Mouse (Mus musculus): ENCODE results near the gene B830017H08Rik.

Gene B830017H08Rik

DNA sequence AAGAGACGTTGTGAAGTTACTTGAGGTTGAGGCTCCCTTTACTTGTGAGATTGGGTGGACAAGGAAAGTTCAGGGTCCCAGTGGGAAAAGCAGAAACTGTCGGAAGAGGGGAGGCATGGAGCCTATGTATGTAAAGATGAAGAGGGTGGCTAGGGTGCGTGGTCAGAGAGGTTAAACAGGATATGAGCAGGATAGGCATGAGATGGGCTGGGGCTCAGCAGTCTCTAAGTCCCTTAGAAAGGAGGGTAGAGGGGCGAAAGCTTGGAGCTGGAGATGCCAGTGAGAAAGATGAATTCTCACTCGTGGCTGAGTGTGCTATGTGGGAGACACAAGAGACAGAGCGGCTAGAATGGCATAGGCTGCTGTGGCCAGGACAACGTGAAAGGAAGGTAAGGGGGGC, at the start of gene B830017H08Rik:
B830017H08Rik (plus strand) TSS at position 301 of the 400 bp plus-strand sequence.
- DNase-seq (ENCODE audit: low spot score), result no peak

DNA sequence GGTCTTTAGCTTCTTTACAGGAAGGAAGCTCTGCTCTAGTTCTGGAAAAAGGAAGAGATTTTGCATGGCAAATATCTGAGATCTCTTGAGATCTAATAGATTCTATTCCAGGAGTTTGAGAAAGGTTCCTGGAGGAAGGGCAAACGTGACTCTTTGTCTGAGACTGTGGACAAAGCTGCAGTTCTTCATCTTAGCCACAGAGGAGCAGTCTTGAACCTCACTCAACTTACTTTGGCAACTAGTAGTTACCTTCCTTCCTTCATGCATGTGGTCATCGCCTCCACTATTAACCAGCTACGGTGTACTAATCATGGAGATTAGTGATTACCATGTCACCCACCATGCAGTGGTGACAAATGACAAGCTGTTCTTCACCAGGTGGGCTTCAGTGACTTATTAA, 47.6 kb upstream of the B830017H08Rik start:
- no peak for DNase-seq (ENCODE audit: low spot score)

DNA sequence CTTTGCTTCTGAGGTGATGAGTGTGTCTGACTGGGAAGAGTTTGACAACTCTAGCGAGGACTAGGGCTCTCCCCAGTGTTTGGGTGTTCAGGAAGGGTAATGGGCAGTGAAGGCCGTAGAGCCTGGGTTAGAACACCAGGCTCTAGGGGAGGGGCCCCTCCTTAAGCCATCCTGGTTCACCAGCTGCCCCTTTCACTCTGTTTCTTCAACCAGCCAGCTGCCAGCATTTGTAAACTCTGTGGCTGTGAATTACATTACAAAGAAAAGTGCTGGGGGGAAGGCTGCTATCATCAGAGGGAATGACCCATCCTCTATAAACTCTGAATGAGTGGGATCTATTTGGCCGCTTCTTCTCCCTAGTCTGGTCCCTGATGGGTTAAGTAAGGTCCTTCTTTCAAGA, 40.2 kb upstream of the B830017H08Rik start:
- no peak for DNase-seq (ENCODE audit: low spot score)

DNA sequence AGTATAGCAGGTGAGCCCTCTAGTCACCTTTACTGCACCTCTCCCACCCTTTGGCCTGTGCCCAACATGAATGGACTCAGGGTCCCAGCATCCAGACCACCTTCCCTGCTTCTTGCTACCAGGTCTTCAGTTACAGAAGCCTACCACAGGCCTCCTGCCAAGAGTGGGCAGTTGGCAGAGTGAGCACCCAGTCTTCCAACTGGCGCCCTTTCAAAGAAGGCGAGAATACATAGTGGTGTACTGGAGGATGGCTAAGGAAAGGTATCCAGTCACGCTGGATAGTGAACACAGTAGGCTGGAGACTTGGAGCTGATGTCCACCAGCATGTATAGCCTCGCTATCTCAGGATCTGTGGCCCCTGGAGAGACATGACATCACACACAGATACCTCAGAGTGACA, 38.9 kb upstream of the B830017H08Rik start:
- DNase-seq (ENCODE audit: low spot score), result no peak

DNA sequence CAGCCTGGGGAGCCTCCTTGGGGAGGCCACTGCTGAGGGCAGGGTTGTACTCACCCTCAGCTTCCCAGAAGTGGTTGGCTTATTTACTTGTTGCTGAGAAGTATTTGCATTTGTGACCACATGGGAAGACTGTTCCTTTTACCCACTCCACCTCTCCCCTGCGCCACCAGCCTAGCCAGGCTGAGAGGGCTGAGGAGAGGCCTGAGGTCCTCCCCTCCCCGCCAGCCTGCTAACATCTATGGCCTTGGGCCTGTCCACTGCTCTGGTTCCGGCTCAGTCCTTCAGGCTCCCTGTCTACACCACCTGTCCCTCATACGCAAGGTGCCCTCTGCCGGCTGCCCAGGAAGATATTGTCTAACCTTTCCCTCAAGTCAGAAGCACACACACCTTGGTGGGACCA, 37.3 kb upstream of the B830017H08Rik start:
- DNase-seq (ENCODE audit: low spot score), result no peak

DNA sequence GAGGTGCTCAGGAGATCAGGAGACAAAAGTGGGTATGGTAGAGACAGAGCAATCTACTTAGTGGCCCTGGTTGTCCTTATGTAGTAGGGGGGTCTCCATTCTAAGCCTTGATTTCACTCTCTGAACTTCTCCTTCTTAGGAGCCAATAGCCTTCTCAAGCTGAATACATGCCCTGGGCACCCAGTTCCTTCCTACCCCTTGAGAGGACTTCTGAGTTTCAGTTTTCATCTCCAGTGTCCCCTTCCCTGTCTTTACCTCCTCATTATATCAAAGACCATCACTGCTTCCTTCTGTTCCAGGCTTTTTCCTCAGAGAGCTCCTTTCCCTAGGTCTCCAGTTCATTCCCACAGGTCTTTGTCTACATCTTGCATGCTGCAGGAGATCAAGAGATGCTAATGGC, 36.4 kb upstream of the B830017H08Rik start:
- no peak for DNase-seq (ENCODE audit: low spot score)

DNA sequence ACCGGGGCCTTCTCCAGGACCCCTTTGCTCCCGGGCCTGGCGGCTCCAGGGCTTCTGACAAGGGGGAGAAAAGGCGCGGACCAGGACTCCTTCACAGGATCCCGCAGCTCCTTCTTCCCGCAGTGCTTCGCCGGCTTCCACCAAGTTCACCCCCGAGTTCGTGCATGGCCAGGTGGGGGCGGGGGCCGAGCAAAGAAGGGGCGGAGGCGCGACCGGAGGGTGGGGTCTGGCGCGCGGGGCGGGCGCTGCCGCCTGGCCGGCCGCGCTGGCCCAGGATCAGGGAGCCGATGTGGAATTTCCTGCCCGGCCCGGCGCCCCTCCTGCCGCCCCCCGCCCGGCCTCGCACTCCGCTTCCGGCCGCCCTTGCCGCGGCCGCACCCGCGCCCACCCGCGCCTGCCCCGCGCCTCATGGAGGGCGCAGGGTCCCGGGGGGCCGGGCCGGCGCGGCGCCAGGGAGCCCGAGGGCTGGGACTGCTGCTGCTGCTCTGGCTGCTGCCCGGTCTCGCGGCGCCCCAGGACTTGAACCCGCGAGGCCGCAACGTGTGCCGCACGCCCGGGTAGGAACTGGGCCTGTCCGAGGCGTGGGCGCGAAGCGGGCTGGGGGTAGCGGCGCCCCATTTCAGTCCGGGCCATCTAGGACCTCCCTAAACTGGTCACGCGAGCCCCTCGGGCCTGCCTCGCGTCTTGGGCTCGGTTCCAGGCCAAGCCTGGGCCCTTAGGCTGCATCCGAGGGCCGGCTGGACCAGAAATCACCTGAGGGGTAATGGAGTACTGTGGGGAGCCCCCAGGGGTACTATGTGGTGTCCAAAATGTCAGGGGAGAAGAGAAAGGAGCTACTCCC, 35.7 kb upstream of the B830017H08Rik start, which contains the start of gene Scarf2:
Scarf2 (plus strand) TSS at position 312 of the 841 bp plus-strand sequence.
- DNase-seq (ENCODE audit: low spot score), result no peak

DNA sequence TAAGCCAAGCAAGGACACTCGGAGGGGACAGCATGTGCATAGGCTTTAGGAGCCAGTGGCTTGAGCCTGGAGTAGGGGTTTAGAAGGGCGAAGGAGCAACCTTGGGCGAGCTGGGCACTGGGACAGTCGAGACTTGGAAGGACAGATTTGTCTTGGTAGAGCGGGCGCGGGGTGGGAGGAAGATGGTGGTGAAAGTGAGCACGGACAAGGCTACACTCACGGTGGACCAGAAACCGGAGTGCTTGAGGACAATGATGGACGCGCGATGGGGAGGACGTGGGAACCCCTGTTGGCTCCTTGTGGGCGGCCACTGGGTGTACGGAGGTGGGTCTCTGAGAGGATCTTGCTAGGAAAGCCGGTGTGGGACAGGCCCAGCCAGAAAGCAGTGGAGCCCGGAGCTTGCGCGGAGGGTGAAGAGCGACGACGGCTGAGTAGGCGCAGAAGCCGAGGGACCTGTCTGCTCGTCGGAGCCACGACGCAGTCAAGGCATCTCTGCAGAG, 35.1 kb upstream of the B830017H08Rik start:
- DNase-seq (ENCODE audit: low spot score), result no peak

DNA sequence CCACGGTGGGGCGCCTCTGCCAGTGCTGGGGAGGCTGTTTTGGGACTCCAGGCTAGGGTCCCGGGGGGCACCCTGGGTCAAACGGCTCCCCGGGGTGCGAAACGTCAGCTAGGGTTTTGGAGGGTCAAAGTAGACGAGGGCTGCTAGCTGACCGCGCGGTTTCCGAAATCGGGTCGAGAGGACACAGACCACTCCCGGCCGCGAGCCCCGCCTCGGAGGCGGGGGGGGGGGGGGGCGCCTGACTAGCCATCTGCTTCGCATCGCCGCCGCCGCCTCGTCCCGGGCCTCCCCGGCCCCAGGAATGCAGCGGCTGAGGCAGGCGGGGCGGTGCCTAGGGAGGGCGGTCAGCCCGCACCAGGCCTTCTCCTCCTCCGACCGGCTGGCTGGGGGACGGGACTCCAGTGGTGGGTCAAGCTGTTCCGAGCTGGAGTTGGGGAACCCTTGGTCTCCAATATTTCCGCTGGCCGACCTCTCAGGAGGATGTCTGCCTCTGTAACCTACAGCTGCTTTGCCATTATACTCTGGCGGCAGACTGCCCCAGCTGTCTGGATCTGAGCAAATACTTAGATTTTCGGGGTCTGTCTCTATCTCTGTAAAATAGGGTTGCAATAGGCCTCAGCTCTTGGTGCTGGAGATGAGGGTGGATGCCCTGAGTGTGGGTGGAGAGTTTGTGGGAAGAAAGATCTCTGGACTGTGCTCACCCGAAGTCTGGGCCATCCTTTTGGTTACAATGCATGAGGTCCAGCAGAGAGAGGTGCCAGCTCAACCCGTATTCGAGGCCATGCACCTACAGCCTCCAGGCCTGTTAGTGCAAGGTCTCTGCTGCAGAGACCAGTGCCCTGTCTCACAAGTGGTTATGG, 34.4 kb upstream of the B830017H08Rik start:
- no peak for DNase-seq (ENCODE audit: low spot score)

DNA sequence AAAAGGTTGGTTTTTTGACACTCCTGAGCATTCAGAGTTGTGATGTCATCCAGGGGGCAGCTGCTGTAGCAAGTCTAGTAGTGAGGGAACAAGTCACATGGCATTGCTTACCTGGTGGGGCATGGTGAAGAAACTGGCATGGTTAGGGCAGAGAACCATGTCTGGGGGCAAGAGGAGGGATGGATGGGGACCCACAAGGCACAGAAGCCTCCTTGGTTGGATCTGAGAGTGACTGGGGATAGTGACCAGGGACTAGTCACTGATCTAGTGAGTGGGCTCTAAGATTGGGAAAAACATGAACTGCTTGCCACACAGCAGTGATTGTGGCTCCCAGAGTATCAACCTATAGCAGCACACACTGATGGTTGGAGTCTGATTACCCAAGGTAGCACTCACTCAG, 33.3 kb upstream of the B830017H08Rik start:
- DNase-seq (ENCODE audit: low spot score), result no peak

DNA sequence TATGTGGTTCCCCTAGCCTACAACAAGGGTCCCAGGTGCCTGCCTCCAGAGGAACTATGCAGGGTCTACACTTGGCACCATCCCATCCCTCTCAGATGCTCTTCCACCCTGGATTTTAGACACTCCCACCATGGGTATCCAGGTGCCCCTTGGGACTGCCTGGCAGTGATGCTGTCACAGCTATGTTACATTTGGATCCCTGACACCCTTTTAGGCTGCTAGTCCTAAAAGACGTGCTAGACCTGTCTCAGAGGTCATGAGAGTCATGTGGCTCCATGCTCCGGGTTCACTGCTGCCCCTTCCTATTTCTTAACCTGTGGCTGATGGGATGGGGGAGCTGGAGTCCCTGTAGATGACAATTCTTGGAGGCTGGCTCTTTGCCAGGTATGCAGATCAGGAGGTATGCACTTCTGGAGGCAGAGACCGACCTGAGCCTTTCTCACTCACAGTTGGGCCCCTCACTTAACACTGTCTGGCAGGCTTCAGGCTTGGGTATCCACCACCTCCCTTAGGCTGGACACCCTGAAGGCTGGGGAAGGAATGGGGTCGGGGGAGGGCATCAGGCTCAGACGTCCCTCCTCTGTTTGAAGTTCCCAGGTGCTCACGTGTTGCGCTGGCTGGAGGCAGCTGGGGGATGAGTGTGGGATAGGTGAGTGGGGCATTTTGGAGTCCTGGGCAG, 31.0 kb upstream of the B830017H08Rik start:
- DNase-seq (ENCODE audit: low spot score), result no peak

DNA sequence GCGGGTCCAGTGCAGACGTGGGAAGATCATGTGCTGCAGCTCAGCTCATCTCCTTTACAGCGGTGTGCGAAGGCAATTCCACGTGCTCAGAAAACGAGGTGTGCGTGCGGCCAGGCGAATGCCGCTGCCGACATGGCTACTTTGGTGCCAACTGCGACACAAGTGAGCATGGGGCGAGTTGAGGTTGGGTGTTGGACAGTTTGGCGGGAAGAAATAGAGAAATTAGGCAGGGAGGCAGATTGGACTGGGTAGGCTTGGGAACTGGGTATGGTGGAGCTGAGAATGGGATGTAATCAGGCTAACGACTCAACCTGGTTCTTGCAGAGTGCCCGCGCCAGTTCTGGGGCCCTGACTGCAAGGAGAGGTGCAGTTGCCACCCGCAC, 30.5 kb upstream of the B830017H08Rik start:
- no peak for DNase-seq (ENCODE audit: low spot score)

DNA sequence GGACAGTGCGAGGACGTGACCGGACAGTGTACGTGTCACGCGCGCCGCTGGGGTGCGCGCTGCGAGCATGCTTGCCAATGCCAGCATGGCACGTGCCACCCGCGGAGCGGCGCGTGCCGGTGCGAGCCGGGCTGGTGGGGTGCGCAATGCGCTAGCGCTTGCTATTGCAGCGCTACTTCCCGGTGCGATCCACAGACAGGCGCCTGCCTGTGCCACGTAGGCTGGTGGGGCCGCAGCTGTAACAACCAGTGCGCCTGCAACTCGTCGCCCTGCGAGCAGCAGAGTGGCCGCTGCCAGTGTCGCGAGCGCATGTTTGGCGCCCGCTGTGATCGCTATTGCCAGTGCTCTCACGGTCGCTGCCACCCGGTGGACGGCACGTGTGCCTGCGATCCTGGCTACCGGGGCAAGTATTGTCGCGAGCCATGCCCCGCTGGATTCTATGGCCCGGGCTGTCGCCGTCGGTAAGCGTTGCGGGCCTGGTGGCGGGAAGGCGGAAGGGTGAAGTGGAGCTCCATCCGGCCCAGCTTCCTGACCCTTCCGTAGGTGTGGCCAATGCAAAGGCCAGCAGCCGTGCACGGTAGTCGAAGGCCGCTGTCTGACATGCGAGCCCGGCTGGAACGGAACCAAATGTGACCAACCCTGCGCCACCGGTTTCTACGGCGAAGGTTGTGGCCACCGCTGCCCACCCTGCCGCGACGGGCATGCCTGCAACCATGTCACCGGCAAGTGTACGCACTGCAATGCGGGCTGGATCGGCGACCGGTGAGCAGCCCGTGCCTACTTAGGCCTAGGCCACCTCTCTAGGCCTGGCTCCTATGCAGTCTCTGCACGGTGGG, 29.9 kb upstream of the B830017H08Rik start:
- no peak for DNase-seq (ENCODE audit: low spot score)

DNA sequence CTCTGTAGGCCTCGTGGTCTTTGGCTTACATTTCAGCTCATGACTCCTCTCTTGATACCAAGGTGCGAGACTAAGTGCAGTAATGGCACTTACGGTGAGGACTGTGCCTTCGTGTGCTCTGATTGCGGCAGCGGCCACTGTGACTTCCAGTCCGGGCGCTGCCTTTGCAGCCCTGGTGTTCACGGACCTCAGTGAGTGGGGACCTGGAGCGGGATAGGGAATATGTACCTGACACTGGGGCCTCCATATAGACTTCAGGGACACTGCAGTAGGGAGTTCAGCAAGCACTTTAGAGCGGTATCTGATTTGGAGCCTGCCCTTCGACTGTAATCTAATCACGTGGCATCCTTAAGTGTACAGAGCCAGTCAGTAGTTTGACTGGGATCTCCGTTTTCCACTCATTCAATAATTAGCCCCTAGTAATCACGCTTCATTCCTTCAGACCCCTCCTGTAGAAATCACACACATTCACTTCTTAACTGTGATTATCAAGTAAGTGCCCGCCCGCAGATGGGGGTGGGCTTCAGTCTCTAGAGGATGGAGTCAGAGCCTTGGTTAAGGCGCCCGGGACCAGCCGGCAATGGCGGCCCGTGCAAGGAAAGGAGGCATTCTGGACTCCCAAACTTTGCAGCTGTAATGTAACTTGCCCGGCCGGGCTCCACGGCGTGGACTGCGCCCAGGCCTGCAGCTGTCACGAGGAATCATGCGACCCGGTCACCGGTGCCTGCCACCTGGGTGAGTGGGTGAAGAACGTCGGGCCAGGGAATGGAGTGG, 29.1 kb upstream of the B830017H08Rik start:
- no peak for DNase-seq (ENCODE audit: low spot score)

DNA sequence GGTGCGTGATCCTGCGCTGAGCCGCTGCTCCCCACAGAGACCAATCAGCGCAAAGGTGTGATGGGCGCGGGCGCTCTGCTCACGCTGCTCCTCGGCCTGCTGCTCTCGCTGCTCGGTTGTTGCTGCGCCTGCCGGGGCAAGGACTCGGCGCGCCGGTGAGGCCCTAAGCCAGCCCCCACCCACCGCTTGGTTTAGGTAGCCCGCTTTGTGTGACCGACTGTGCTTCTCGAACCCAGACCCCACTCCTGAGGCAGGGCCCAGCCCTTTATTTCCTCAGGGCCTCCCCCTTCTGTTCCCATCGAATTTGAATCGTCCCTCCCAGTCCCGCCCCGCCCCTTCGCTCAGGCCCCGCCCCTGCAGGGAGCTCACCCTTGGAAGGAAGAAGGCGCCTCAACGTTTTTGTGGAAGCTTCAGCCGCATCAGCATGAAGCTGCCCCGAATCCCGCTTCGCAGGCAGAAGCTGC, 28.4 kb upstream of the B830017H08Rik start:
- DNase-seq (ENCODE audit: low spot score), result no peak

DNA sequence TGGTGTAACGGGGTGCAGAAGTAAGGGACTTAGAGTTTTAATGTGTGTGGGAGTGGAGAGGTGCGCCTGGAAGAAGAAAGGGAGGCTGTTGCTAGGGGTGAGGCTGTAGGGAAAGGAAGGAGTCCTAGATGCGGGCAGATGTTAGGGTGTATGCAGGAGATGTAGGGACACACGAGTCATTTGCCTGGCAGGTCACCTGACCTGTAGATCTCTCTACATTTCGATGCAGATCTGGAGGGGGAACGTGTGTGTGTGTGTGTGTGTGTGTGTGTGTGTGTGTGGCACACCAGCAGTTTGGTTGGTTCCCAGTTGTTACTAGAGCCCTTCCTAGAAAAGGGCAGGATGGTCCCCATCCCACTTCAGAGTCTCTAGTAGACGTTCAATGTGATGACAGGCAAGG, 27.9 kb upstream of the B830017H08Rik start:
- no peak for DNase-seq (ENCODE audit: low spot score)

DNA sequence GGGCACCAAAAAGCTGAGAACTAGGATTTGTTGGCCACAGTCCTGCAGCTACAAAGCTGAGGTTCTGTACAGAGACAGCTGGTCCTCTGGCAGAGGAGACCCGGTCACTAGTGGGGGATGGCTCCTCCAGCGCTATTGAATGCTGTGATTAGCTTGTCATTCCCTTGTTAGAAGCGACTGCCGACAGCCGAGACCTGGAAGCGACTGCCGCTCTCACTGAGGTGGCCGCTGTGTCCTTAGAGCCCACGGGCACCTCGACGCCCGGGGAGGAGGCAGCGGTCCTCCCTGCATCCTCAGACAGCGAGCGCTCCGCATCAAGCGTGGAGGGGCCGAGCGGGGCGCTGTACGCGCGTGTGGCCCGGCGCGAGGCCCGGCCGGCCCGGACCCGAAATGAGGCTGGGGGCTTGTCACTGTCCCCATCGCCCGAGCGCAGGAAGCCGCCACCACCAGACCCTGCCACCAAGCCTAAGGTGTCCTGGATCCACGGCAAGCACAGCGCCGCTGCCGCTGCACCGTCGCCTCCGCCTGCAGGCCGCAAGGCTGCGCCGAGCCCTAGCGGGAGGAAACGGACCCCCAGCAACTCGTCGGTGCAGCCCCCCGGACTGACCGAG, 26.2 kb upstream of the B830017H08Rik start:
- no peak for DNase-seq (ENCODE audit: low spot score)

DNA sequence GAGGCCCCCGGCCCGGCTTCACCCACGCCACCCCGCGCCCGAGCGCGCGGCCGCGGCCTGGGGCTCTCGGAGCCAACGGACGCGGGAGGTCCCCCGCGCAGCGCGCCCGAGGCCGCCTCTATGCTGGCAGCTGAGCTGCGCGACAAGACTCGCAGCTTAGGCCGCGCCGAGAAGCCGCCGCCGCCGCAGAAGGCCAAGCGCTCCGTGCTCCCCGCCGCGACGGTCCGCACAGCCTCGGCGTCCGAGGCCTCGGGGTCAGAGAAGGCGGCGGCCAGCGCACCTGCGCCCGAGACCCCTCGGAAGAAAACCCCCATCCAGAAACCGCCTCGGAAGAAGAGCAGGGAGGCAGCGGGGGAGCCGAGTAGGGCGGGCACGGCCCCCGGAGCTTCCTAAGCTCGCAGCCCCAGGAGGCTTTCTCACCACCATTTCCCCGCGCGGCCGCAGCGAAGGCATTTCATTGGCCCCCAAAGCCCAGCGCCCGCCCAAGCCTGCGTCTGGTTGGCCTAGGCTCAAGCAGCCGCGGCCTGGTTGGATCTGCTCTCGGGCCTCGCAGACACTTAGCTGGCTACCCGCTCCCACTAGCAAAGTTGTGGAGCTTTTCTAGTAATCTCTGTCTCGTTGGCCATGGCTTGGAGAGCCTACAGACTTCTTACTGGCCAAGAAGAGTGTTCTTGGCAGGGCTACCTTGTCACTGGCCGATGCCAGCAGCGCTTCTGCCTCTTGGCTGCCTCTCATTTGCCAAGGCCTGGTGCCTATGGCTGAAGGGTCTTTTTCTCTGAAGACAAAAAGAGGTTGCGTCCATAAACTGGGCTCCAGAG, 25.5 kb upstream of the B830017H08Rik start:
- peak; percentile 87 for DNase-seq (ENCODE audit: low spot score)

DNA sequence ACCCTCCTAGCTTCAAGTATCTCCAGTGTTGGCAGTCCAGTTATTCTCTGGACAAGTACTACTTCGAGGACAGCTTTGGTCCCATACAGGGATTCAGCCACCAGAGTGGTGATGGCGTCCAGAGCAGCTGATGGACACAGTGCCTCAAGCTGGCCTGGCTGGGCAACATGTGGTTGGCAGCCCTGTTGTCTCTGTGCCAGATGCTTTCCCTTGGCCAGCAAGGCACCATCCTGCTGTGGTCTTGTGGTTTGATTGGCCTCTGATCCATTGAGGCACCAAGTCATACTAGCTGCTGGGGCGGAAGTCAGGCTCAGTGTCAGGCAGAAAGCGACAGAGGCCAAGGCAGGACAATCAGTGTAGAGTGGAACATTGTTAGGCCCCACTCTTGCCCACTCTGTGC, 23.8 kb upstream of the B830017H08Rik start:
- no peak for DNase-seq (ENCODE audit: low spot score)
